Mouse (Mus musculus): ENCODE data around the gene Gpatch1. TPM values are rescaled to one million over a fixed set of nuclear protein-coding genes. Genes with fewer than 3 reads are reported as not detected.
A peak's percentile ranks its signal among the peaks of the same experiment; 100 is the strongest.

Gene Gpatch1
- total RNA-seq, 2 experiments from 2014 or later, result 14.9 to 17.5 TPM

DNA sequence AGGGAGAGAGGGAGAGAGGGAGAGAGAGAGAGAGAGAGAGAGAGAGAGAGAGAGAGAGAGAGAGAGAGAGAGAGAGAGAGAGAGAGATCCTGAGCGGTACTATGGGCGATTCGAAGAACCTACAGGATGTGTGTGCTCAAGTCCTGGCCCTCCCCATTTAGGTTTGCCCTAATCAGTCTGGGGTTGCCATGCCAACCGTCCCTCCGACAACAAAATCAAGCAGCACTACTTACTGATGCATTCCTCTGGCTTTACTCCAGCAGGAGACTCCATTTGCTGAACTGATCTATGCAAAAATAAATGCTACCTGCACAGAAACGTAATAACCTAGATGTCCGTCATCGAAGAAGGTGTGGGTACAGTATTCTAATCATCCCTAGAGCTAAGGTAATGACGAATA is 82.9 kb downstream of the Gpatch1 start:
- DNase-seq, result peak; percentile 72 to 75

DNA sequence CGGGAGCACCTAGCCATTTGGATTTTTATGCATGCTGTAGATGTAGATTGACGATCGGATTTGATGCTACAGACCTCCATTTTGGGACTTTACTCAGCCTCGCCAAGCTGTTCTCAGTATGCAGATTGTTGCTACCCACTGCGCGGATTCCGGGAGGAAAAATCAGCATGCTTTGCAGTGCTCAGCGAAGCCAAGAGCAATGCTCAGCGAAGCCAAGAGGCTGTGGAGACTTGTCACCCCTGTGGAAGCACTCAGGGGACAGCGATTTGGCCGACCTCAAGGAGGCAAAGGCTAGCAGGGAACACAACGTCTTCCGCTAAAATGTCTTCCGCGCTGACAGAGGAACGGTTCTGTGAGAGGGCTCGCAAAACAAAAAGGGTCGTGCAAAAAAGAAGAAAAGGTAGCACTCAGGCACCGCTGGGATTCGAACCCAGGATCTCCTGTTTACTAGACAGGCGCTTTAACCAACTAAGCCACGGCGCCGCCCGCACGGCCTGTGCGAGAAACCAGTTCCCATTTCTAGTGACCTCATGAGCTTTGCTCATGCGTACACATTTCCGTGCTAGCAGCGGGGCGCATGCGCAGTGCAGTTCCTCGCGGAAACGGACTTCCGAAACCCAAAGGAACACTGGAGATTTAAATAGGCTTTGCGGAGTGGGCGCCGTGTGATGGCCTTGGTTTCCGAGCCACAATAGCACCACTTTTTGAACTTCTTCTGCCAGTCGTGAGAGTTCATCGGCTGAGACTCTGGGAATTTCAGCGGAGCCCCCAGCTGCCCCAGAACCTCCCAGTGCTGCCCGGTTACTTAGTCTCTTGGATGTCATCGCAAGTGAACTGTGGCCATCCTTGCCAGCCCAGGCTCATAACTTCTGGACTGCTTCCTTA is 83.6 kb downstream of the Gpatch1 start:
- peak; percentile 96 to 97 for DNase-seq

DNA sequence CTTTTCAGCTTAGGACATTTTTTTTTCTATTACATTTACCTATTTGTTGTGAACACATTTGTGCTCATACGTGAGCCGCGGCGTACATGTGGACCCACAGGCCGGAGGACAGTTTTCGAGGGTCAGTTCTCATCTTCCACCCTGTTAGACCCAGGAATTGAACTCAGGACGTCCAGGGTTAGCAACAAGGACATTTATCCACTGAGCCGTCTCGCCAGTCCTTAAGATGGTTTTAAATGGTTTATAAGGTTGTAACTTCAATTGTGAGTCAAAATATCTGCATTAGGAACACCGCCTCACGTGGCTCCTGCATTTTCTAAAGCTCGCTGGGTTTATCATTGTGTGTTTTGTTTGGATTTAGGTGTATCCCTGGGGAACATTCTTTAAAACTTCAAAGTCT is 84.4 kb downstream of the Gpatch1 start:
- no peak for DNase-seq

DNA sequence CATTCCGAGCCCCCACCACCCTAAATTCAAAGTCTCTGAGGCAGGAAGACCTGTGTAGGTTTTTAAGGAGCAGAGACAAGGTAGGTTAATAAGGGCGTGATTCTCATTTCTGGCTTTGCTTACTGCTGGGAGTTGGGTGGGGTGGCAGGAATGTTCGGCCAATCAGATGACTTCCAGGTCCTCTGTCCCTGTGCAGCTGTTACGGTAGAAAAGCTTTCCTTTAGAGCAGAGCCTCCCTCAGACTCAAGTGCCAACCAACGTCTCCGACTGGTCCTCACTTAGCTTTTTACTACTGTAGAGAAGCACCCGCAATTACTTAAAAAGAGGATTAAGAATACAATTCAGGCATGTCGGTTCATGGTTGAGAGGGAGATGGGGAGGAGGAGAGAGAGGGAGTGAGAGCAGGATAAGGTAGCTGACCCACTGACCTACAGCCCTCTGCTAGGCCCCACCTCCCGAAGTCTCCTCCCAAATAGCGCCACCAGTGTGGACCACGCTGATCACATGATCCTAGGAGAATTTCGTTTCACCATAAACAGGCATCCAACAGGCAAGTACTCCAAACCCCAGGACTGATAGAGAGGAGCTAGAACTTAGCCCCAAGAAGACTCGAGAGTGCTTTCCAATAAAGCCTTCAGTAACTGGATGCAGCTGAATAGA is 85.3 kb downstream of the Gpatch1 start:
- no peak for DNase-seq

DNA sequence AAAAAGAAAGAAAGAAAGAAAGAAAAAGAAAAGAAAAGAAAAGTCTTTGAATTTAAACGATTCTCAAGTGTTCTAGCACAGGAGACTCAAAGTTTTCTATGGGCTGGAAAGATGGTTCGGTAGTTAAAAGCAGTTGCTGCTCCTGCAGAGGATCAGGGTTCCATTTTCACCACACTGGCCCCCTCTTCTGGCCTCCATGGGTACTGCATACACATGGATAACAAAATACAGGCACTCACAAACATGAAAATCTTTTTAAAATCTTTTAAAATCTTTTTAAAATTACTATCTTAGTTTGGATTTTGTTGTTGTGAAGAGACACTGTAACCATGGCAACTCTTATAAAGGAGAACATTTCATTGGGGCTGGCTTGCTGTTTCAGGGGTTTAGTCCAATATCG is 87.9 kb downstream of the Gpatch1 start:
- no peak for DNase-seq

Other genes with a start within 250 kb of the Gpatch1 start
- 100 to 1,000 TPM; 124 to 150 TPM for gene Cebpa, start 199.1 kb downstream of the Gpatch1 start, total RNA-seq (2021)
- gene Slc7a10, start 132.1 kb downstream of the Gpatch1 start, total RNA-seq (2021), result 1 to 10 TPM; 6.2 to 7.7 TPM
- 10 to 100 TPM; 18.4 to 19.3 TPM for gene Lrp3, start 102.9 kb downstream of the Gpatch1 start, total RNA-seq (2021)
- 1 to 10 TPM; 1.7 to 2.9 TPM for gene Rhpn2, start 15.7 kb upstream of the Gpatch1 start, total RNA-seq (2021)
- gene Faap24, start 78.4 kb upstream of the Gpatch1 start, total RNA-seq (2021), result 1 to 10 TPM; 6.7 to 8.4 TPM
- gene Cep89, start 78.6 kb upstream of the Gpatch1 start, total RNA-seq (2021), result 10 to 100 TPM; 17.0 to 17.7 TPM
- gene Slc7a9, start 130.4 kb upstream of the Gpatch1 start, total RNA-seq (2021), result not detected
- under 1 TPM in 1 of 2 experiments, not detected in 1; 0.16 TPM for gene Tdrd12, start 219.3 kb upstream of the Gpatch1 start, total RNA-seq (2021)
- 10 to 100 TPM; 51.4 to 57.6 TPM for gene Nudt19, start 237.9 kb upstream of the Gpatch1 start, total RNA-seq (2021)